Mouse (Mus musculus) liver, embryonic 13.5 days (tissue): Measurements from ENCODE around the gene Dedd. TPM values are rescaled to one million over a fixed set of nuclear protein-coding genes. Genes with fewer than 3 reads are reported as not detected.

ENCODE experiments used
- ATAC-seq: fragments of 200-750 bp; cut with Nextera tagmentation; 2 replicates; pipeline ENCODE4 v1.8.0; 2017; ENCODE audit warnings: low read depth, mild to moderate bottlenecking, moderate number of reproducible peaks, moderate library complexity
- DNase-seq: peaks from one replicate; pipeline ENCODE4 v3.0.0; 2022
- H3K27ac ChIP-seq: fragments of 300-500 bp; sonication (generic); 2 replicates; pipeline ENCODE4 v1.5.1; 2015; ENCODE audit warnings: moderate library complexity, mild to moderate bottlenecking, inconsistent platforms
- H3K27me3 ChIP-seq: fragments of 300-500 bp; sonication (generic); 2 replicates; pipeline ENCODE4 v1.6.1; 2015; ENCODE audit warnings: mild to moderate bottlenecking, inconsistent platforms
- H3K36me3 ChIP-seq: fragments of 300-500 bp; sonication (generic); 2 replicates; pipeline ENCODE4 v1.6.1; 2015; ENCODE audit warnings: mild to moderate bottlenecking, inconsistent platforms
- H3K4me1 ChIP-seq: fragments of 300-500 bp; sonication (generic); replicated peaks from 2 replicates; pipeline ENCODE4 v1.6.1; 2015; ENCODE audit warnings: inconsistent platforms
- H3K4me2 ChIP-seq: fragments of 300-500 bp; sonication (generic); 2 replicates; pipeline ENCODE4 v1.6.1; 2015; ENCODE audit warnings: inconsistent platforms, mild to moderate bottlenecking, moderate library complexity
- H3K4me3 ChIP-seq: fragments of 300-500 bp; sonication (generic); replicated peaks from 2 replicates; pipeline ENCODE4 v1.5.1; 2015; ENCODE audit warnings: mild to moderate bottlenecking, inconsistent platforms
- H3K9ac ChIP-seq: fragments of 300-500 bp; sonication (generic); 2 replicates; pipeline ENCODE4 v1.6.1; 2015; ENCODE audit warnings: mild to moderate bottlenecking, inconsistent platforms
- H3K9me3 ChIP-seq: fragments of 300-500 bp; sonication (generic); replicated peaks from 2 replicates; pipeline ENCODE4 v1.6.1; 2016; ENCODE audit warnings: inconsistent platforms
- WGBS: fragments of 180-500 bp; shearing (Covaris S2); methylation state at CpG from one replicate; pipeline ENCODE4 v1.1.7; 2015; ENCODE audit not compliant: insufficient replicate concordance; 5-methylcytosine and 5-hydroxymethylcytosine counted together
- polyA plus RNA-seq: library from polyadenylated mRNA; unstranded; fragments of >200 nt; fragmentation: Nextera tagmentation; extraction: Ambion mirVana; gene quantifications from 2 replicates; pipeline ENCODE4 v1.2.1, GENCODE M21; 2015

The Dedd gene
- polyA plus RNA-seq, 1 experiment from 2014 or later = 20.3 TPM

DNA sequence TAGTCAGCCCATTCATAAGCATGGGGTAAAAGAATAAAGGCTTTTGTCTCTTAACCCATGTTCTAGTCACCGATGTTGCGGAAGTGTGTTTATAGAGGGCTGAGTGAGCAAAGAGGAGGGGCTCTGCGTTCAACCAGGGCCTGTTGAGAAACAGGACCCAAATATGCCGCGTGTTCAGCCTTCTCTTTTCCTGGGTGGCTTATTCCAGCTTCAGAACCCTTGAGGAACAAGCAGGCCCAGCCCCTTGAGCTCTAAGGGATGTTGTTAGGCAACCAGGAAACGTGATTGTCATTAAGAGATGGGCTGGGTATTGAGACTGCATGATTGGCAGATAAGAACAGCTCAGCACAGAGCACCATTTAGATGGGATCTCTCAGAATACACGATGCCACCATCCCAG lies 37.0 kb downstream of the Dedd start:
- Histone ChIP-seq H3K9ac (no peak overlapping the region), H3K4me1 (peaks cover 10% of the 10 kb centered on the region), H3K36me3 (no peaks in the 10 kb centered on the region), H3K9me3 (no peaks in the 10 kb centered on the region), H3K27me3 (peaks cover 4% of the 10 kb centered on the region; the same call in 1 of the 2 replicates), H3K4me3 (no peak overlapping the region), H3K27ac (no peak overlapping the region), H3K4me2 (no peak overlapping the region)
- DNase-seq (no peak), ATAC-seq (no peak)
- WGBS = 51% methylated on average over 7 of the region's 7 CpGs

DNA sequence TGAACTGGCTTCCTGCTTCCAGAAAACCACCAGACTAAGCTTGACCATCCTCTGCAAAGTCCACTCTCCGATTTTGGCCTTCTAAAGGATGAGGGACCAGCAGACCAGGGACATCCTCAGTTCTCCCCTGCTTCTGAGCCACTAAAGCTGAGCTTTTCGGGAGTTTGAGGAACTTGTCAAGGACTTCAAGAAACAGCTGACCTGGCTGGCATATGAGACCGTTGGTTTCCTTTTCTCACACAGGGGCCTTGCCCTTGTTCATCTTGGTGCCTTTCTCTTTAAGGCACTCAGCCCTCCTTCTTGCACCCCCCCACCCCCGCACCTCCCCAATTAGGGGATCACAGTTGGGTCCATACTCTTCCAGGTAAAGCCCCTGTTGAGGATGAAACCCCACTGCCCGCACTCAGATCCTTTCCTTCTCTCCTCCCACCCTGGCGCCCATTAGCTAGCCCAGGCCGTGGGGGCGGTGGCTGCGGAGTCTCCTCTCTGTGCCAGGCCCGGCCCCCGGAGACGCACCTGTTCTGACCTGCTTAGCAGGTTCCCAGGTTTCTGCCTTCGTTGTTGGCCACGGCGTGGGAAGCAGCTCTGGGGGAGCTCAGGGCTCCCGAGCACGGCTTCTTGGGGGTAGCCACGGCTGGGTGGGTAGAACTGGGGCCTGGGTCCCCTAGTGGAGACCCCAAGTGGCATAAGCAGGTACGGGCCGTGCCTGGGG lies 41.1 kb downstream of the Dedd start, which contains the start of gene Nectin4:
Nectin4 (plus strand) TSS at position 255 of the 712 bp plus-strand sequence.
- Histone ChIP-seq H3K4me3 (no peak within 1 kb of the TSS), H3K4me2 (peak within 1 kb of the TSS; percentile 19; the same call in 1 of the 2 replicates), H3K9ac (no peak within 1 kb of the TSS; the same call in 1 of the 2 replicates)

DNA sequence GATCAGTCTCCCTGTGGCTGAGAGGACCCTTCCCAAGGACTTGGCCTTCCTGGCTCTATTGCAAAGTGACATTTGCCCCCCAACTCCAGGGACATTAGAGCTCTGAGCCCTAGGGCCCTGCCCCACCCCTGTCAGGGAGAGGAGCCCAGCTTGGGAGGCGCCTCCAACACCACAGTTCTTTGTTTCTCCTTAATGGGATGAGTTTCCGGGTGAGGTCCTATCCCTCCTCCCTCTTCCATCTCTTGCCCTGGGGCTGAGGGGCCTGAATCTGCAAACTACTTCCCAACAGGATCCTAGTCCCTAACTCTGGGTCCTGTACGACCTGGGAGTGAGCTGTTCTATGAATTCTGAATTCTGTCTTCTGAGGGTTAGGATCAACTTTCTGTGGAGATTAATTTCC lies 43.9 kb downstream of the Dedd start:
- Histone ChIP-seq H3K4me3 (no peak overlapping the region), H3K36me3 (no peaks in the 10 kb centered on the region), H3K4me1 (peaks cover 15% of the 10 kb centered on the region), H3K27me3 (peaks cover 14% of the 10 kb centered on the region), H3K9me3 (no peaks in the 10 kb centered on the region), H3K4me2 (no peak overlapping the region), H3K9ac (no peak overlapping the region), H3K27ac (no peak overlapping the region)
- WGBS = 52% methylated on average over 3 of the region's 3 CpGs
- DNase-seq (no peak), ATAC-seq (no peak)

More for the DNA sequence above, 41.1 kb downstream of the Dedd start, which contains the start of gene Nectin4:
- Histone ChIP-seq H3K27ac (no peak within 1 kb of the TSS), H3K27me3 (peaks cover 14% of the 10 kb centered on the region), H3K4me1 (peaks cover 9% of the 10 kb centered on the region), H3K9me3 (no peaks in the 10 kb centered on the region), H3K36me3 (no peaks in the 10 kb centered on the region)
- WGBS = 49% methylated on average over 20 of the region's 20 CpGs
- DNase-seq = no peak
- ATAC-seq = no peak

DNA sequence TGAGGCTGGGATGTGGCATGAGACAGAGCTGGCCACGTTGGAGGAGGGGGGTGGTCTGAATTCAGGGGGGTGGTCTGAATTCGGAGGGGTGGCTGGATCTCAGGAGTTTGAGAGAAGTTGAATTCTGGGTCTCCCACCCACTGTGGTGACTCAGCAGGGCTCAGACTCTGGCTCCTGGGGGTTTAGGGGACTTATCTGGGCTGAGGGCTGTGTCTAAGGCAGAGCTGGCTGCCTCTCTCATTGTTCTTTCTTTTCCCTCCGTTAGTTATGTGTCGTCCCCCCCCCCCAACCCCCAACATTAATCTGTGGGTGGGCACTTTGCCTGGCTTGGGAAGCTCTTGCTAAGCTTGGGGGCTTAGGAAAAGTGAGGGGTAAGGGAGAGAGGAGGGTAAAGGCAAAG lies 45.0 kb downstream of the Dedd start:
- peaks cover 17% of the 10 kb centered on the region for H3K27me3 ChIP-seq
- no peak overlapping the region for H3K9ac ChIP-seq
- peaks cover 15% of the 10 kb centered on the region for H3K4me1 ChIP-seq
- no peaks in the 10 kb centered on the region for H3K36me3 ChIP-seq
- 2% methylated on average over 4 of the region's 4 CpGs for WGBS
- DNase-seq (no peak), ATAC-seq (no peak)
- no peaks in the 10 kb centered on the region for H3K9me3 ChIP-seq
- no peak overlapping the region for H3K27ac ChIP-seq
- H3K4me2 ChIP-seq = no peak overlapping the region
- no peak overlapping the region for H3K4me3 ChIP-seq

DNA sequence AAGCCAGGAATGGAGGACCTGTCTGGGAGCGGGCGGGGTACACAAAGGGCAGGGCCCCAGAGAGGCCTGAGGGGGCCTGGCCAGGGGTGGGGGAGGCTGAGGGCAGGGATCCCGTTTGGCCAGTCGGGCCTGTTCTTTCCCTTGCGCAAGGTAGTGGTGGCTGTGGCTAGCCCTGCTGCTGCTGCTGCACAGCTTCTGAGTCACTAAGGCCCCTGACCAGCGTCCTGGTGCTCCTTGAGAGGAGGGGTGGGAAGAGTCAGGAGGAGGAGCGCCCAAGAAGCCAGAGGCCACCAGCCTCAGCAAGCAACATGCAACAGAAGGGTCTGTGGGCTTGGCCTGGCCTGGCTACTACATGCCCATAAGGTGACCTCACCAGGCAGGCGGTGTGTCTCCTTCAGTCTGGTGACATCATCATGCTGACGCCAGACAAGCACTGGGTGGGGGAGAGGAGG lies 46.7 kb downstream of the Dedd start:
- Histone ChIP-seq H3K27ac (no peak overlapping the region), H3K9me3 (no peaks in the 10 kb centered on the region), H3K4me2 (no peak overlapping the region), H3K9ac (no peak overlapping the region), H3K36me3 (no peaks in the 10 kb centered on the region), H3K27me3 (peaks cover 29% of the 10 kb centered on the region), H3K4me3 (no peak overlapping the region), H3K4me1 (peaks cover 23% of the 10 kb centered on the region)
- DNase-seq (no peak), ATAC-seq (peak; percentile 40; the same call in 1 of the 2 replicates)
- 39% methylated on average over 9 of the region's 9 CpGs for WGBS

DNA sequence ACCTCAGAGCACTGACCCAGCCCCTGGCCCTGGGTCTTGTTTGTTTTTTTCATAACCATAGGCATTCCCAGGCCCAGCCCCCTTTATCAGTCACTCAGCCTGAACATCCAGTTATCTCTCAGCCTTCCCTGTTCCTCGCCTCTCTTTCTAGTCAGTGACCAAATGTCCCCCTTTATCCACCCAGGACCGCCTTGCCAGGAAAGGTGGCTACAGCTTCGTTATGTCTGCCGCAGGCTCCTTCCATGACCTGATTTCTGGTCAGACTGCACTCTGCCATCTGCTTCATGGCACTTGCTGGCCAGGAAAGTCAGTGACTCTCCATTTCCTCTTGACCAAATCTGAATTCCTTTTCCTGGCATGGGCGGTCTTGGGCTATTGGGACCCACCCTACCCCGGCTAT lies 49.4 kb downstream of the Dedd start:
- Histone ChIP-seq H3K36me3 (no peaks in the 10 kb centered on the region), H3K9me3 (no peaks in the 10 kb centered on the region), H3K9ac (no peak overlapping the region), H3K27me3 (peaks cover 32% of the 10 kb centered on the region), H3K4me2 (no peak overlapping the region), H3K27ac (no peak overlapping the region), H3K4me3 (no peak overlapping the region), H3K4me1 (peaks cover 23% of the 10 kb centered on the region)
- 63% methylated on average over 6 of the region's 6 CpGs for WGBS
- no peak for ATAC-seq
- DNase-seq = no peak

DNA sequence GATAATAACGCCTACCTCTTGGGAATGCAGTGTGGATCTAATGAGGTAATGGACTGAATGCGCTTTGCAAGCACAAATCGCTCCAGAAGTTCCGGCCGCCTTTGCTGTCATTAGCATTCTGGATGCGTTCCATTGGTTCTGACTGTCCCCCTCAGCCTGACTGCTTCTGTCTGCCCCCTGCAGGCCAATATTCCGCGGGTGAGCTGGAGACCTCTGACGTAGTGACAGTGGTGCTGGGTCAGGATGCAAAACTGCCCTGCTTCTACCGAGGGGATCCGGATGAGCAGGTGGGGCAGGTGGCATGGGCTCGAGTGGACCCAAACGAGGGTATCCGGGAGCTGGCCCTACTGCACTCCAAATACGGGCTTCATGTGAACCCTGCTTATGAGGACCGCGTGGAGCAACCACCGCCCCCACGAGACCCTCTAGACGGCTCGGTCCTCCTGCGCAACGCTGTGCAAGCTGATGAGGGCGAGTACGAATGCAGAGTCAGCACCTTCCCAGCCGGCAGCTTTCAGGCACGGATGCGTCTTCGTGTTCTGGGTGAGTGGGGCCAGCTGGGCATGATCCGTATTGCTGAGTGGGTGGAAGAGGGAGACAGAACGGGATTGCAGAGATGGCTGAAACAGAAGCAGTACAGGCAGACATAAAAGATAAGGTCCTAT lies 51.1 kb downstream of the Dedd start:
- Histone ChIP-seq H3K27ac (no peak overlapping the region), H3K36me3 (no peaks in the 10 kb centered on the region), H3K4me2 (peak overlapping the region; percentile 44), H3K4me3 (no peak overlapping the region), H3K9me3 (no peaks in the 10 kb centered on the region), H3K4me1 (peaks cover 14% of the 10 kb centered on the region), H3K9ac (no peak overlapping the region), H3K27me3 (peaks cover 32% of the 10 kb centered on the region)
- WGBS = 6% methylated on average over 31 of the region's 31 CpGs
- ATAC-seq (peak; percentile 67), DNase-seq (peak; percentile 56)

DNA sequence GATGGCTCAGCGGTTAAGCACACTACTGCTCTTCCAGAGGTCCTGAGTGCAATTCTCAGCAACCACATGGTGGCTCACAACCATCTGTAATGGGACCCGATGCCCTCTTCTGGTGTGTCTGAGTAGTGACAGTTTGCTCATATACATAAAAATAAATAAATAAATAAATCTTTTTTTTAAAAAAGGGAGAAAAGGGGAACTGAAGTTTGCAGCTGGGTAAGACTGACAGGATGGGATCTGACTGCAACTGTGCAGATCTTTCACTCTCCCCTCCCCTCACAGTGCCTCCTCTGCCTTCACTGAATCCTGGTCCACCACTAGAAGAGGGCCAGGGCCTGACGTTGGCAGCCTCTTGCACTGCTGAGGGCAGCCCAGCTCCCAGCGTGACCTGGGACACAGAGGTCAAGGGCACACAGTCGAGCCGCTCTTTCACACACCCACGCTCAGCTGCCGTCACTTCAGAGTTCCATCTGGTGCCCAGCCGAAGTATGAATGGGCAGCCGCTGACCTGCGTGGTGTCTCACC lies 53.2 kb downstream of the Dedd start:
- Histone ChIP-seq H3K4me1 (peaks cover 8% of the 10 kb centered on the region), H3K4me3 (no peak overlapping the region), H3K9ac (no peak overlapping the region), H3K4me2 (no peak overlapping the region), H3K27me3 (peaks cover 32% of the 10 kb centered on the region), H3K27ac (no peak overlapping the region), H3K9me3 (no peaks in the 10 kb centered on the region), H3K36me3 (no peaks in the 10 kb centered on the region)
- DNase-seq (no peak), ATAC-seq (no peak)
- 69% methylated on average over 11 of the region's 11 CpGs for WGBS

DNA sequence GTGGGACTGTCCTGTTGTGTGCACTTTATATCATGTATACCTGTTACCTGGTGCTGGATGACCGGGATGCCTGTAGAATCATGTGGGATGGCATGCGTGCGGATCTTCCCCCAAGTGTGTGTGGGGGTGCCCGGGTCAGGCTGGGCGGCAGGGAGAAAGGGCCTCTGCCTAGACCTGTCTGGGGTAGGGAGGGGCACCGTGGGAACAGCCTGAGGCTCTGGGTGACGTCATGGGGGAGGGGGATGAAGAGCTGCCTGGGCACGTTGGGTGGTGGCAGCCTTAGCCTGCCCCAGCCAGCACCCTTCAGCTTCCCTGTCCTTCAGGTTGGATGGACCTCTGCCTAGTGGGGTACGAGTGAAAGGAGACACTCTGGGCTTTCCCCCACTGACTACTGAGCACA lies 55.4 kb downstream of the Dedd start:
- 59% methylated on average over 9 of the region's 9 CpGs for WGBS
- Histone ChIP-seq H3K36me3 (no peaks in the 10 kb centered on the region), H3K27me3 (peaks cover 26% of the 10 kb centered on the region), H3K9me3 (no peaks in the 10 kb centered on the region), H3K27ac (no peak overlapping the region), H3K4me3 (no peak overlapping the region), H3K4me1 (peaks cover 15% of the 10 kb centered on the region), H3K4me2 (no peak overlapping the region), H3K9ac (no peak overlapping the region)
- no peak for DNase-seq
- ATAC-seq = no peak

DNA sequence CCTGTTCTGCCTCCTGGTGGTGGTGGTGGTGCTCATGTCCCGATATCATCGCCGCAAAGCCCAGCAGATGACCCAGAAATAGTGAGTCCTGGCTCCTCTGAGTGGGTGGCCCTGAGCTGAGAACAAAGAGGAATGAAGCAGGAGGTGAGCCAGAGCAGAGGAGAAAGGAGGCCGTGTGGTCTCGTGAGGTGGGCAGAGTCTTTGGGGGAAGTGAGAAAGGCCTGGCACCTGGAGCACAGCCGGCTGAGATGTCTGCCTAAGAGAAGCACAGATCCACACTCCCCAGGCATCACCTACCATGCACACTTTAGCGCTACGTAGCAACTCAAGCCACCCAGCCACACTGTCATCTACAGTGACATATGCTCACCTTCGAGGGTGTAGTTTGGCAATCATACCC lies 56.2 kb downstream of the Dedd start:
- WGBS = 60% methylated on average over 9 of the region's 9 CpGs
- Histone ChIP-seq H3K27me3 (peaks cover 18% of the 10 kb centered on the region), H3K4me1 (peaks cover 16% of the 10 kb centered on the region), H3K4me3 (no peak overlapping the region), H3K9me3 (no peaks in the 10 kb centered on the region), H3K4me2 (no peak overlapping the region), H3K36me3 (no peaks in the 10 kb centered on the region), H3K9ac (no peak overlapping the region), H3K27ac (no peak overlapping the region)
- DNase-seq = no peak
- ATAC-seq = no peak

DNA sequence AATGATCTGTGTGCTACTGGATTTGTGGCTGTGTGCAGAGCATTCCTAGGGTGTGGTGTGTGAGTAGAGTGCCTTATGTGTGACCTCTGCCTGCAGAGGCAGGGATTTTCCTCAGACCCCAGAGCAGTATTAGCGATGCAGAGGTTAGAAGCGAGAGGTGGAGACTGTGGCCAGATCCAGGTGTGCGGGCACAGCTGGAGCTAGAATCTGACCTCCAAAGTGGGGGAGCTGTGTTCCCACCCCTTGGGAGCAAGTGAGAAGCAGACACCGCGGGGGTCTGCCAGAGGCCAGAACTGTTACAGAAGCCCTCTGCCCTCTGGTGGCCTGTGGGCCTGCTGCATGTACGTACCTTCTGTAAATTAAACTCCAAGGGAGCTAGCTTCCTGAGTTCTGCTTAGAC lies 58.2 kb downstream of the Dedd start:
- no peak overlapping the region for H3K9ac ChIP-seq
- no peak overlapping the region for H3K27ac ChIP-seq
- no peaks in the 10 kb centered on the region for H3K9me3 ChIP-seq
- no peak overlapping the region for H3K4me3 ChIP-seq
- H3K4me1 ChIP-seq = peaks cover 18% of the 10 kb centered on the region
- H3K4me2 ChIP-seq = no peak overlapping the region
- H3K27me3 ChIP-seq = peaks cover 8% of the 10 kb centered on the region; the same call in 1 of the 2 replicates
- 39% methylated on average over 6 of the region's 6 CpGs for WGBS
- H3K36me3 ChIP-seq = no peaks in the 10 kb centered on the region
- no peak for DNase-seq
- no peak for ATAC-seq
